Mouse (Mus musculus) embryonic fibroblast, embryonic 13.5 days (primary cell): ENCODE measurements around the gene Prox2. TPM values are rescaled to one million over a fixed set of nuclear protein-coding genes. Genes with fewer than 3 reads are reported as not detected.

Source experiments
- H3K27ac ChIP-seq: 2 replicates; pipeline ENCODE4 v1.5.1; 2012; ENCODE audit warnings: low read length, control low read depth, inconsistent platforms; ENCODE audit not compliant: insufficient read depth
- H3K4me1 ChIP-seq: 2 replicates; pipeline ENCODE4 v1.6.1; 2011; ENCODE audit warnings: low read length; ENCODE audit not compliant: control insufficient read depth, insufficient read depth
- H3K4me3 ChIP-seq: 2 replicates; pipeline ENCODE4 v1.5.1; 2011; ENCODE audit warnings: mild to moderate bottlenecking, control low read depth, low read length; ENCODE audit not compliant: insufficient read depth
- CTCF ChIP-seq: IDR thresholded peaks from 2 replicates; pipeline ENCODE4 v1.5.1; 2011; ENCODE audit warnings: mild to moderate bottlenecking, control low read depth, low read length, moderate library complexity, borderline replicate concordance; ENCODE audit not compliant: insufficient read depth
- POLR2A ChIP-seq: IDR thresholded peaks from 2 replicates; pipeline ENCODE4 v1.6.1; 2011; ENCODE audit warnings: low read depth, mild to moderate bottlenecking, control low read depth, low read length, moderate library complexity
- polyA plus RNA-seq: library from polyadenylated mRNA; stranded (reverse); fragments of >200 nt; gene quantifications from 2 replicates; pipeline ENCODE4 v1.2.4, GENCODE M21; 2011; ENCODE audit warnings: low read depth; ENCODE audit not compliant: missing spikeins, insufficient read length

Prox2 gene
- polyA plus RNA-seq, 1 experiment = 1.5 TPM

DNA sequence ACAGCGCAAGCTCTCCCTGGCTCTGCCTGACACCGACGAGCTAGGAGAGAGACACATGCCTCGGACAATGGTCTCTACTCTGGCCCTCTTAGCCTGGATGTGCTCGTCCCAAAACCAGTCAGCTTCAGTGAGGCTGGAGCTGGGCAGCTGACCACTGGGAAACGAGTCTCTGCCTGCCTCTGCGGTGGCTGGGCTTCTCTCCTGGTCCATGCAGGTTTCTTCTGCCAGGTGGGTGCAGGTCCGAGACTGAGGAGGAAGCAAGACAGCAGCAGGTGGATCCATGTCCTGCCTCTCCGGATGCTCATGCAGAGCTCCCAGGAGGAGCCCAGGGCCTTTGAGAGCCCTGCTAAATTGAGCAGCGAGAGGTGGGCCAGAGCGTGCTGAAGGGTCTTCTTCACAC lies 15.4 kb downstream of the Prox2 start:
- Histone ChIP-seq H3K4me3 (no peak overlapping the region), H3K4me1 (peaks cover 14% of the 10 kb centered on the region), H3K27ac (no peak overlapping the region)
- no peak for TF ChIP-seq POLR2A
- TF ChIP-seq CTCF = no peak

DNA sequence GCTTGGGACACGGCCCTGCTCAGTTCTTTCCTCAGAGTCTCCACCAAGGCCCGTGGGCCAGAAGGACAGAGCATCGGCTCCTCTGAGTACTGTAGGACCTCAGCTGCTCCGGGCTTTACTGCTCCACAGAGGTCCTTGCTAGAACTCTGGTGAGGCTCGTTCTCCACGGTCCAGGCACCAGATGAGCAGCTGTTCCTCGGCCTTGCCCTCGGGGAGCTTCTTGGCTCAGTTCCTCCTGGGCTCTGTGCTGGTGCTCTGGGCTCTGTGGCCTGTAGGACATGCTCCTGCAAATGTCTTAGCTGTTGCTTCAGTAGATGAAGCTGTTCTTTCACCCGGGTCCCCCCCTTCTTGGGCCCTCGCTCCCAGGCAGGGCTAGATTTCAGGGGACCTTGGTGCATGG lies 15.9 kb downstream of the Prox2 start:
- TF ChIP-seq CTCF = no peak
- TF ChIP-seq POLR2A = no peak
- Histone ChIP-seq H3K4me3 (no peak overlapping the region), H3K4me1 (peaks cover 14% of the 10 kb centered on the region), H3K27ac (no peak overlapping the region)

DNA sequence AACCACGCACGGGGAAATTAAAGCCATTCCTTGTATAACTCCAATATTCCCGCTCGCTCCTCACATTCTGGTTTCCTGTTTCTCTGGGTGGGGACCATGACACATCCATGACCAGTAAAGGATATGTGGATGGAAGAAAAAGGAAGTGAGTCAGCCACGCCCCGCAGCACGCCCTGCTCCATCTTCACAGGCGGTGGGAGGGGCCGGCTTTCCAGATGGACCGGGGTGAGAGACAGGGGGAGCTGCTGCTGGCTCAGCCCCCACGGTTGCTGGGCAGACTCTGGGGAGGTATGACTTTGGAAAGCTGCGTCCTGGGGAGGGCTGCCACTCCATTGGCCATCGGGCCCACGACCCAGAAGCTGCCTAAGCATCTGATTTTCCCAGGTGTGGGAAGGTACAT lies 16.5 kb downstream of the Prox2 start:
- TF ChIP-seq POLR2A (no peak), CTCF (no peak)
- Histone ChIP-seq H3K27ac (peak overlapping the region; percentile 75), H3K4me3 (no peak overlapping the region), H3K4me1 (peaks cover 14% of the 10 kb centered on the region)

DNA sequence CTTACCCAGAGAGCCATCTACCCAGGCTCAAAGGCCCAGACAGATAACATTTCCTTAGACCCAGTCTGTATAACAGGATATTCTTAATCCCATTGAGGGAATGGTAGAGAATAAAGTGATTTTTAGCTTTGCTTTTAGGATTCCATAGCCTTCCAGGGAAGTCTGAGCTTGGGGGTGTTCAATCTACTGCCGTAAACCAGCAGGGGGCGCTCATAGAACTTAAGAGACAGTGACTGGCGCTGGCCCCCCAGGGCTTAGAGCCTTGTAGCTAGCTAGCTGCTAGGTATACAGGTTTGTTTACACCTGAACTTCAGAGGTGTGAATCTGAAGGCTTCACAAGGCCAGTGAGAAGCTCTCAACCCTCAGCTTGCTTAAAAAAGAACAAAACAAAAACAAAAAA lies 18.3 kb downstream of the Prox2 start:
- TF ChIP-seq POLR2A (no peak), CTCF (no peak)
- no peak overlapping the region for H3K27ac ChIP-seq
- H3K4me3 ChIP-seq = no peak overlapping the region

DNA sequence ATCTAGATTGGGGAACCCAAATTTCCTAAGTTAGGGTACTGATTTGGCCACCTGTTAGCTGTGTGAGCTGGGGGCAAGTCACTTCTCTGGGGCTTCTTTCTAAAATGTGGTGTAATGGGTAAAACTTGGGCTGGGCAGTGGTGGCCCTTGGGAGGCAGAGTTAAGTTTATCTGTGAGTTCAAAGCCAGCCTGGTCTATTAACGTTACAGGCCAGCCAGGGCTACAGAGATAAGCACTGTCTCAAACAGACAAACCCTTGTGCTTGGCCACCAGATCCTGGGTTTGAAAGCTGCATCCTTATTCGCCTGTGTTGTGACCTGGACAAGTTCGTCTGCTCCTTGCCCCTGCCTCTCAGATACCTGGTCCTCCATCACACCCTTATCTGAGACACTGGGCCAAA lies 19.4 kb downstream of the Prox2 start:
- Histone ChIP-seq H3K4me1 (peaks cover 16% of the 10 kb centered on the region), H3K27ac (no peak overlapping the region), H3K4me3 (no peak overlapping the region)
- TF ChIP-seq CTCF (no peak), POLR2A (no peak)

More for the DNA sequence above, 18.3 kb downstream of the Prox2 start:
- H3K4me1 ChIP-seq = peaks cover 16% of the 10 kb centered on the region

DNA sequence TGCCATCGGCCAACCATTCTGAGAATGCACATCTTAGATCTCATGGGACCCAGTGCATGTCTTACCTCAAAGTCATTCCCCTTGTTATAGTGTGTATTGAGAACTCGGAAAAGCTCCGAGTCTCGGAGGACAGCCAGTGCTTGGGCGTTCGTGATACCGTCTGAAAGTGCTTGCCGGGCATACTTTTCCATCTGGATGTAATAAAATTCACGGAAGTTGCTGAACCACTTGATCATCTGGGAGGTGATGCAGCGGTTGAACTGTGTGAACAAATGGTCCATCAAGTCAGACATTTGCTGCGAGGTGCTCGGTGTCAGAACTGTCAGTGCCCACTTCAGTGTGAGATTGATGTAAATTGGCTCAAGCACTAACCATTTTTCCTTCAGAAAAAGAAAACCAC lies 22.7 kb downstream of the Prox2 start:
- no peak overlapping the region for H3K4me3 ChIP-seq
- peaks cover 5% of the 10 kb centered on the region; the same call in 1 of the 2 replicates for H3K4me1 ChIP-seq
- 0 out of 2 replicates have a peak overlapping the region, but pooled peaks have one; percentile 15 for H3K27ac ChIP-seq
- TF ChIP-seq POLR2A (no peak), CTCF (no peak)

DNA sequence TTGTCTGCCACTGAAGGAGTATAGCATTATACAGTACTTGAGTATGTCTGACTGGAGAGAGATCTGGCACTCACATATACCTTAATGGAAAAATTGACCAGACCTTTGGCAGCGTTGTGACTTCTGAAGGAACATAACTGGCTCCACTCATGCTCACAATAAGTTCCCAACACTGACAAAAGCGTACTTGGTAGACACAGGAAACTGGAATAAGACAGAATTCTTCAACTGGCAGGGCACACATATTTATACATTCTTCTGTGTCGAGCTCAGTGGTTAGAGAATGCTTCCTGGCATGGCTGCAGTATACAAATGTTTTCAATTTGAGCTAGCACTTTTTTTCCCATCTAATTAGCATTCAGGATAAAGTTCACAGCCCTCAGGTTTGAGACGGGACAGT lies 25.6 kb downstream of the Prox2 start:
- peak overlapping the region; percentile 46 for H3K27ac ChIP-seq
- TF ChIP-seq CTCF (no peak), POLR2A (no peak)
- peaks cover 5% of the 10 kb centered on the region; the same call in 1 of the 2 replicates for H3K4me1 ChIP-seq
- H3K4me3 ChIP-seq = no peak overlapping the region

DNA sequence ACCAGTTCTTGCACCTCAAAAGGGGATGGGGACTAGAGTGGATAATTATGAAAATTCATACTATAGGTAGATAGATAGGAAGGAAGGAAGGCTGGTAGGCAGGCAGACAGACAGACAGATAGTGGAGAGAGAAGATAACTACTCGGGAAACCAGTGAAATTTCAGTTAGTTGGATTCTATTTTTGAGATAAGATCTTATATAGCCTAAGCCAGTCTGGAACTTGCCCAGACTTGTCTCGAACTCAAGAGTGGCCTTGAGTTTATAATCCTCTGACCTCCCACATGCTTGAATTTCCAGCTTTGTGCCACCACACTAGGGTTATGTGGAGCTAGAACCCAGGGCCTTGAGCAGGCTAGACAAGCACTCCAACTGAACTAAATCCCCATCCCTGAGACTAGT lies 26.3 kb downstream of the Prox2 start:
- Histone ChIP-seq H3K4me1 (peaks cover 5% of the 10 kb centered on the region; the same call in 1 of the 2 replicates), H3K4me3 (no peak overlapping the region), H3K27ac (peak overlapping the region; percentile 46)
- TF ChIP-seq POLR2A (no peak), CTCF (no peak)

DNA sequence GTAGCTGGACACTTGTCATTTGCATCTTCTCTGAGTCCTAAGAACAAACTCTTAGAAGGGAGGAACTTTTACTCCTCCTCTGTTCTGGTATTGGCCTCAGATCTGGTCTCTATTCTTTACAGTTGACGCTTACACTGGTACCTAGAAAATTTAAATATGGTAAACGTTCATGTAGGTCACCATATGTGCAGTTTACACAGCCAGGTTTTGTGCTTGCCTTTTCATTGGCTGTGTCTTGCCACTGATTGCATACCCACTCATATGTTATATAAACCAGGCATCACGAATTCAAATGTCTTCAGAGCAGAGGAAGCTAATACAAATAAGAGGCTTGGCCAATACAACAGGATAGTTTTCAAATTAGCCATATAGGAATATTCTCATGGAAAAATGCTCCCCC lies 33.5 kb downstream of the Prox2 start:
- Histone ChIP-seq H3K4me1 (no peaks in the 10 kb centered on the region), H3K4me3 (no peak overlapping the region), H3K27ac (no peak overlapping the region)
- TF ChIP-seq POLR2A (no peak), CTCF (no peak)

DNA sequence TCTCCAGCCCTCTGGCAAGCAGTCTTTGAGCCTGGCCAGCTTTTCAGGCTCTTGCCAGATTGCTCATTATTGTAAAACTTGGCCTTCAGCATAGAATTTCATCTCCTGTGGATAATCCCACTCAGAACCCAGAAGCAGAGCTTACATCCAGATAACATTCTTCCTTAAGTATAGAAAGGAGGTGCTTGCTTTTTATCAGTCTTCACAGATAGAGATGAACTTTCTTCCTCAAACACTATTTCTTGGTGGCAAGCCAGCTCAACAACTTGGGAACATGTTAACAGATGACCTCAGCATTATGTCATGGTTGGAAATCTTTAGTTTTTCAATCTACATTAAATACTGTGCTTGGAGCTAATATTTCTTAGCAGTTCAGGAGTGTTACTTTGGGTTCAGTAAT lies 39.5 kb downstream of the Prox2 start:
- H3K27ac ChIP-seq = no peak overlapping the region
- no peaks in the 10 kb centered on the region for H3K4me1 ChIP-seq
- TF ChIP-seq CTCF (no peak), POLR2A (no peak)
- H3K4me3 ChIP-seq = no peak overlapping the region

DNA sequence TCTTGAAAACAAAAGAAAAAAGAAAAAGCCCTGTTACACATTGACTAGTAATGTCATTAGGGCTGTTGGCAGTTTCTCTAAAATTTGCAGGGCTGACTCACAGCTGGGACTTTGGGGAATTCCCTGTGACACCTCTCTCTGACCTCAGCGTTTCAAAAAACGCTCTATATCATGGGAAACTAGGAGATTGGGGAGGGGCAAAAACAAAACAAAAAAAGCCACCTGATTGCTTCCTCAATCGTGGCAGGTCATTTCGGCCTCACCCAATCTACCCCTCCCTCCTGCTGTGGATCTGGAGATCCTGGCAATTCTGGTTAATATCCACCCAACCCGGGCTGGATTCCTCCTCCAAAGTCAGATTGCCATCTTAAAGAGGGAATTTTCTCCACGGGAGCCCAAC lies 59.3 kb downstream of the Prox2 start:
- no peak for TF ChIP-seq CTCF
- no peak for TF ChIP-seq POLR2A
- Histone ChIP-seq H3K4me3 (no peak overlapping the region), H3K4me1 (peaks cover 8% of the 10 kb centered on the region), H3K27ac (no peak overlapping the region; the same call in 1 of the 2 replicates)

Other genes starting within 250 kb of the Prox2 start
- 182 and 264 TPM in 2 replicates for gene Ltbp2, start 234.2 kb downstream of the Prox2 start, polyA plus RNA-seq
- 89.0 and 100 TPM in 2 replicates for gene Fcf1, start 139.9 kb downstream of the Prox2 start, polyA plus RNA-seq
- gene Arel1, start 139.9 kb downstream of the Prox2 start, polyA plus RNA-seq = 29.0 and 29.4 TPM in 2 replicates
- 48.7 and 61.3 TPM in 2 replicates for gene Ylpm1, start 114.4 kb downstream of the Prox2 start, polyA plus RNA-seq
- 145 and 151 TPM in 2 replicates for gene Dlst, start 74 bp upstream of the Prox2 start, polyA plus RNA-seq
- not detected in 2 replicates for gene Rps6kl1, start 40.5 kb upstream of the Prox2 start, polyA plus RNA-seq
- gene Pgf, start 67.0 kb upstream of the Prox2 start, polyA plus RNA-seq = 3.7 and 6.6 TPM in 2 replicates
- 51.1 and 54.8 TPM in 2 replicates for gene Eif2b2, start 108.7 kb upstream of the Prox2 start, polyA plus RNA-seq
- 13.4 and 14.4 TPM in 2 replicates for gene Mlh3, start 159.8 kb upstream of the Prox2 start, polyA plus RNA-seq
- gene Acyp1, start 177.7 kb upstream of the Prox2 start, polyA plus RNA-seq = 16.4 and 17.7 TPM in 2 replicates
- gene Zc2hc1c, start 177.8 kb upstream of the Prox2 start, polyA plus RNA-seq = 0.32 and 0.53 TPM in 2 replicates
- gene Nek9, start 228.6 kb upstream of the Prox2 start, polyA plus RNA-seq = 59.0 and 65.8 TPM in 2 replicates